Mouse (Mus musculus) cerebellum, postnatal 36 days (tissue): Measurements from ENCODE around the gene Ptprg.
A peak's percentile ranks its signal among the peaks of the same experiment; 100 is the strongest.
"Not testable (repeated sequence)": the region's sequence is repeated elsewhere in the genome, so short reads cannot be mapped to it uniquely, and the experiment has no call there.

Source experiments
- DNase-seq, 2 experiments: peaks; one replicate each; pipeline ENCODE4 v3.0.0; 2021 to 2022; ENCODE audit warnings: mixed read lengths in 2 of 2

The Ptprg gene

GRCm38 (mm10) chr14:12283641-12284040 is 730.3 kb downstream of the Ptprg start, which contains the start of gene Gm49355:
TSS of gene Gm49355 (plus strand) at chr14:12283976.
- DNase-seq, result no peak

- DNase-seq, result peak; percentile 84
Measured at GRCm38 (mm10) chr14:12284141-12284912, 731.0 kb downstream of the Ptprg start, which contains the start of gene 3830406C13Rik. TSS of gene 3830406C13Rik (plus strand) at chr14:12284173.

DNA sequence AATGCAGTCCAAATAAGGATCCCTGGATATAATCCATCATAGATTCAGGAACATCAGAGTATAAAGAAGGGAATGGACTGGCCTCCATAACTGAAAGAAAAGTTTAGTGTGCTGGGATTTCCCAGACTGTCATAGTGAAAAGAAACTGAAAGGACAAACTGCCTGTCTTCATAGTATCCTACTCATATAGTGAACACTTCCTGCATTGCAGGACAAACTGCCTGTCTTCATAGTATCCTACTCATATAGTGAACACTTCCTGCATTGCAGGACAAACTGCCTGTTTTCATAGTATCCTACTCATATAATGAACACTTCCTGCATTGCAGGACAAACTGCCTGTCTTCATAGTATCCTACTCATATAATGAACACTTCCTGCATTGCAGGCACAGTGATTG is 736.4 kb downstream of the Ptprg start:
- not testable (repeated sequence) for DNase-seq
